Mouse (Mus musculus) spleen, postnatal 36 days (tissue): Measurements from ENCODE around the gene Syt13.
A peak's percentile ranks its signal among the peaks of the same experiment; 100 is the strongest.

Experiments used
- DNase-seq, 2 experiments: peaks; one replicate each; pipeline ENCODE4 v3.0.0; 2022; ENCODE audit warnings: low spot score in 2 of 2, mixed read lengths in 1 of 2

Syt13 gene

DNA sequence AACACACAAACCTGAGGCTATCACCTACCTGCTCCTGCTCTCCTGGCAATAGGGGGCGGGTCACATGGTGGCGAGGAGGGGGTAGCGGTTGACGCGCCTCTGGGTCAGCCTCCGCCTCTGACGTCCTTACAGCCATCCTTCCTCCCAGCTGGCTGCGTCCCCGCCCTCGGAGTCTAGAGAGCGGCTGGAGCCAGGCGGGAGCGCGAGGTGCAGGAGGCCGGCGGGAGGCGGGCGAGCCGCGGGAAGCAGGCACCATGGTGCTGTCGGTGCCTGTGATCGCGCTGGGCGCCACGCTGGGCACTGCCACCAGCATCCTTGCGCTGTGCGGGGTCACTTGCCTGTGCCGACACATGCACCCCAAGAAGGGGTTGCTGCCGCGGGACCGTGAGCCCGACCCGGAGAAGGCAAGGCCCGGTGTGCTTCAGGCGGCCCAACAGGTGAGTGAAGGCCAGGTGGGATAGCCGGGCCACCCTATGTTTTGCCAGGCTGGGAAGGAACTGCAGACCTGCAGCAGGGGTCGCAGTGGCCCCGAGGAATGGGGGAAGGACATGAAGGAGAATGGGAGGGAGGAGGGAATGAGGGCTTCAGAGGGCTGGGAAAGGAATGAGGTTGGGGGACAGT is at the start of gene Syt13:
Syt13 (plus strand) TSS at position 166 of the 621 bp plus-strand sequence.
- DNase-seq: no peak

DNA sequence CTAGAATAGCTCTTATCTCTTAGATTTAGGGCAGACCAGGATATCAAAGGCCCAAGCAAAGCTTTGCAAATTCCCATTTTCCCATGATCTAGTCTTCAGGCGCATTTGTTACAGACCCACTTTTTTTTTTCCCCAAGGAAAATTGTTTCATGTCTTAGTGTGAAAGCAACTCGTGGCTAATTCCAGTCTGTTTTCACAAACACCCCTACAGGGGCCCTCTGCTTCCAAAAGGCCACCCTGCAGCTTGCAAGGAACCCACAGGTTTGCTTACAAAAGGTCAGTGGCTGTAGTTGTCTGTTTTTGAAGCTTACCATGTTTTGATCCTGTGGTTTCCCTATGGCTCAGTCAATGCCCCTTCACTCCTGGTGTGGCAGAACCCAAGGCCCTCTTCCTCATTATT is 48.3 kb upstream of the Syt13 start:
- no peak for DNase-seq

GRCm38 (mm10) chr2:92870139-92870836 is 44.6 kb upstream of the Syt13 start:
- no peak for DNase-seq

DNA sequence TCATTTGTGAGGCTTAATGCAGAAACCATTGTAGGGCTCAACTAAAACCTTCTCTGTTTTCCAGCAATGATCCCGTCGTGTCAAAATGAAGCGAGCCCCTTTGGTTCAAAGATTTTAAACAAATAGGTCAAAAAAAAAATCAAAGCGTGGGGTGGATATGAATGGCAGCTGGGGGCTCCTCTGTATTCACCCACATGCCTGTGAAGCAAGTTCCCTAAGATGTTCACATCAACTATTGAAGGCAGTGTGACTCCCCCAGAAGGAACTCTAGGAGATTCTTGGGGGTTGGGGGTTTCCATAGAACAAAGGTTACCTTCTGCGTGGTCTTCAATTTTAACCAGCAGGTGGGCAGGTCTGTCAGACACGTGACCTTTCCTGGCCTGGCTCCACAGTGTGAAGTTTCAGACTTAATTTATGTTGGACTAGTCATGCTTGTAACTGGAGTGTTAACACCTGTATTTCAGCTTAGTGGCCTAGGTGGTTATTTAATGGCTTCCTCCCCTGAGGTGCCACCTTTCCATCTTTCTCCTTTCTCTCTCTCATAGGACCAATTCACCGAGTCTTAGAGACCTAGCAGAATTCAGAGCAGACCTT is 43.7 kb upstream of the Syt13 start:
- DNase-seq: no peak

GRCm38 (mm10) chr2:92872652-92873051 is 42.2 kb upstream of the Syt13 start:
- no peak for DNase-seq

DNA sequence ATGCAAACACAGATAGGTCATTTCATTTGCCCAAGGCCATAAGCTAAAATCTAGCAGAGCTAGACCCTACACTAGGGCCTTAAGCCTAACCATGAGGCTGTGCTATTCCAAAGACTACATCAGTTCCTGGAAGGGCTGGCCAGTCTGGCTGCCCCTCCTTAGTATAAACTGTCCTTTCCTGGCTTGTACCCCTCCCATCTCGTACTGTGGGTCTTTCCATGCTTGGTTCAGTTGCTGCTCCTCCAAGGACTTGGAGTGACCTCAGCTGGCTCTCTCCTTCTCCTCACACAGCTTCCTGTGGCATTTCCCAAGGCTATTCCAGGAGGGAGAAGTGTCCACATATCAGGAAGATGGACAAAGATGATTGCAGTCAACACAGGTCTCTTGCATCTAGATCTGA is 40.3 kb upstream of the Syt13 start:
- no peak for DNase-seq

DNA sequence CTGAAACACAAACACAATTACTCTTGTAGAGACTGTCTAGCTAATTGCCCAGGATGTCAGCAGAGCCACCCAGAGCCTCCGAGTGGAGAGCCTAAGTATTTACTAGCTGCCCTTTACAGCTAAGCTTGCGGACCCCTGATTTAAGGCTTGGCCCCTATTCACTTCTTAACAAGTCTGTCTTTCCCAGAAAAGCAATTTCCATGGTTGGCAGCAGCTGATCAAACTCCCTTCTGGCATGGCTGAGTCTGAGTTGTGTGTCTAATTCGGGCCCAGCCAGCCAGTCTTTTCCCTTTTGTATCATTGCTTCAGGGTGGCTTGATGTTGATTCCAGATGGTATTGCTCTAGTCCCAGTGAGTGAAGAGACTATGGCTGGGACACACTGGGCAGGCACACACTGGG is 37.4 kb upstream of the Syt13 start:
- DNase-seq: no peak

DNA sequence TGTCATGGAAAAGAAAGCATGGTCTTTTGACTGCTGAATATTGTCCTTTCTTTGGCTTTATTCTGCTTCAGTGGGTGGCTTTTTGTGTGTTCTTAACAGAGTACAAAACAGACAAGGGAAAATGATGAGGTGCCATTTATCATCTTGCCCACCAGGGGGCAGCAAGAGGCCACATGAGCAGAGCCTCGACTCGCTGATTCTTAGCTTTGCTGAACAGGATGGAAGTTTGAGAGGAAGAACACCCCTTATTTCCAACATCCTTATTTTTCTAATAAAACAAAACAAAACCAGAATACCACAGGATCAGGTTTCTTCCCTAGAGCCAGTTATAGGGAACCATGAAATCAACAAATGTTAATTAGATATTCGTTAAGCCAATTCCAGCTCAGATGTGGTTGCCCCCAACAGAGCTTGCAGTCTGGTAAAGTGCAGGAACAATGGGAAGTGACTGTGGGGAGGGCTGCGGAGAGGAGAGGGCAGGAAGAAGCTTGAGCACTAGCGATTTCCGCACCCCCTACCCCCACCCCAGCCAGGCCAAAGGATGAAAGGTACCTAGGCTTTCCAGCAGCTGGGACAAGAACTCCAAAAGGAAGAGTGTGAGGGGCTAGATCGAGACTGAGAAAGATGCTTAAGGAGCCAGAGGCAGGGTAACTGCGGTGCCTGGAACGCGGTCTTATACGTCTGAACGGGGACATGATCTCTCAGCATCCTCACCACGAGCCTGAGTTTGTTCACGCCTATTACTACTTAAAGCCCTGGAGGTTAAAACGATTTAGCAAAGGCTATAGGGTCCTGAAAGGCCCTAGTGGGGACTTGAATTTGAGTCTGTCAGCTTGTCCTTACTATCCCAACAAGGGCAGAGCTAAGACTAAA is 31.6 kb upstream of the Syt13 start:
- peak; percentile 5 to 29 for DNase-seq

DNA sequence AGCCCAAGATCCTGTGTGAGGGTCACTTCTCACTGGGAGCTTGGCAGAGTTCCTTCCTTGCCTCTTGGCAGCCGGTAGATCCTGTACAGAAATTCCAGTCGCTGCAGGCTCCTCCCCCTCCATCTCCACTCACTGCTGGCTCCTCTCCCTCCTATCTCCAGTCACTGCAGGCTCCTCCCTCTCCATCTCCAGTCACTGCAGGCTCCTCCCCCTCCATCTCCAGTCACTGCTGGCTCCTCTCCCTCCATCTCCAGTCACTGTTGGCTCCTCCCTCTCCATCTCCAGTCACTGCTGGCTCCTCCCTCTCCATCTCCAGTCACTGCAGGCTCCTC is 31.0 kb upstream of the Syt13 start:
- no peak for DNase-seq

DNA sequence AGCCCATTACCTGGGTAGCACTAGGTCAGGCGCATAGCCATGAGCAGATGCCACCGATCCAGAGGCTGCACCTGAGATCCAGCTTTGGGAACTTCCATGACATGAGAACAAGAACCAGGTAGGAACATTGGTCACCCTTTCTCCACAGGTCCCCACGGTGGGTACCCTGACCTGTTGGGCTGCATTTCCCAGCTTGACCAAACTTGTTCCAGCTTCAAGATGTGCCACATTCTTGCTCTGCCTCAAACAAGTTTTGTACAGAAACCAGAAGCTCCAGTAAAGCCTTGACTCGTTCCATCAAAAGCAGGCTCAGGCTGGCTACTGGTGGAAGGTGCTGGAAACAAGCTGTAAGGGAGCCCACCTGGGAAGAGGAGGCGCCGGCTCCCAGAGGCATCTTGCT is 29.9 kb upstream of the Syt13 start:
- DNase-seq: no peak

GRCm38 (mm10) chr2:92886862-92887261 is 28.0 kb upstream of the Syt13 start:
- DNase-seq: no peak

- DNase-seq: no peak
Measured at GRCm38 (mm10) chr2:92892524-92892923, 22.4 kb upstream of the Syt13 start.

DNA sequence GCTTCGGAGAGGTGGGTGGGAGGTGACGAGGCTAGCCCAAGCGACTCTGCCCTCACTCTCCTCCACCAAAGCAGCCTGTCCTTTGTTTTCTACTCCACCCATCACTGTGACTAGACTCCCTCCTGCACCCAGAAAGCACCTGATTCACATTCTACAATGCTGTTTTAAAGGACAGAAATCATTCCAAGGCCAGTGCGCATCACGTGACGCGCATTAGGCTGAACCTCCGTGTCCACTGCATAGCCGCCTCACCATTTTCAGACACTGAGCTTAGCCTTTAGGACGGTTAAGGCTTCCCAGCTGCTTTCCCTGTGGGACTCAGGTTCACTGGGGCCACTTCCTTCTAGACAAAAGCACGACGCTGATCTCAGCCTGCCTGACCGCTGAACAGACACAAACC is 11.2 kb upstream of the Syt13 start:
- DNase-seq: no peak

- peak in 1 of 2 experiments; percentile 23 for DNase-seq
Measured at GRCm38 (mm10) chr2:92904307-92904859, 10.5 kb upstream of the Syt13 start.

DNA sequence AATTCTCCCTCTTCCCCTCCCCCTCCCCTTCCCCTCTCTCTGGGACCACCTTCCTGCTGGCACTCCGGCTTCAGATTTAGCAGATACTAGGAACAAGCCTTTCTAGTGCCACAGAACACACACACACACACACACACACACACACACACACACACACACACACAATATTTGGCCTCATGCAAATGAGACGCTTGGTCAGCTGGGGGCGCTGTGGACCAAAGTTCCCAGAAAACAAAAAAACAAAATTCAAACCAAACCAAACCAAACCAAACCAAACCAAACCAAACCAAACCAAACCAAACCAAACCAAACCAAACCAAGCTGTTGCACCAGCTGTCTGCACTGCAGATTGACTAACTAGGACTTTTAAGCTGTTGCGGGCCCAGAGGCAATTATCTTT is 4.5 kb upstream of the Syt13 start:
- no peak for DNase-seq

- DNase-seq: no peak
Measured at GRCm38 (mm10) chr2:92912312-92912711, 2.6 kb upstream of the Syt13 start.

- DNase-seq: peak in 1 of 2 experiments; percentile 5
Measured at GRCm38 (mm10) chr2:92913295-92913694, 1.6 kb upstream of the Syt13 start.

DNA sequence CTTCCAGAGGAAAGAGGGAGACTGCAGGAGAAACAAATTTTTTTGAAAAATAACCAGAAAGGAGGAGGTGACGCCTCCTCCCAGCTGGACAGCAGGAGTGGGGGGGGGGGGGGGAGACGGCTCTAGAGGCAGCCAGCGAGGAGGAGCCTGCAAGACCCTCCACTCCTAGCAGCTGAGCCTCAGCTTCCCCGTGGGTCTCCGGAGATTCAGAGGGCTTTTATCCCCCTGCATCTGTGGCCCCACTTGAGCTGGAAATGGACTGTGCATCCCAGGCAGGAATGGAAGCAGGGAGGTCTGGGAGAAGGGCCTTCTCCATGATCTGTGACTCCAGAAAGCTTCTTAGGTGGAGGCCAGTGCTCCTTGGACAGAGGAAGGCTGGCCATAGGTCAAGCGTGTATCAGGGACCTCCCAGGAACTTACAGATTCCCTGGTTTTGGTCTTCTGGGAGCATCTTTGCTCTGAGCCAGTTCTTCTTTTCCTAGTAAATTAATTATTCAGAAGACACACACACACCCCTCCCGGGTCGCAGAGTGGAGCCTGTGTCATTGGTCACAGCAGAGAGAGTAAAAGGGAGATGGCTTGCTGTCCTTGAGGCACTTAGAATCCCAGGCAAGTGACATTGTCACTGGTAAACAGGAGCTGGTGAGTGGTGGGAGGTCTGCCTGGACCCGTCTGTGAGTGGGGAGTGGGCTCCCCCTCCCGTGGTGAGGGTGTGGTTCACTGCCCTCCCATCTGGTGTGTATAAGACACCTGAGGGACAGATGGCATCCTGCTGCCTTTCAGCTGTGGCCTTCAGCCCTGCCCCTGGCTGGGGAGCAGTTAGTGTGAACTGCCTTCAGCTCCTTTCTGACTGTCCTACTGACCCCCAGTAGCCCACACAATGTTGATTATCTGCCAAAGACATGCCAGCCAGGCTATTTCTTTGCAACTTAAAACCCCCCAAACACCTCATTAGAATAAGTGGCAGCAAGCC is 1.0 kb downstream of the Syt13 start:
- DNase-seq: no peak

DNA sequence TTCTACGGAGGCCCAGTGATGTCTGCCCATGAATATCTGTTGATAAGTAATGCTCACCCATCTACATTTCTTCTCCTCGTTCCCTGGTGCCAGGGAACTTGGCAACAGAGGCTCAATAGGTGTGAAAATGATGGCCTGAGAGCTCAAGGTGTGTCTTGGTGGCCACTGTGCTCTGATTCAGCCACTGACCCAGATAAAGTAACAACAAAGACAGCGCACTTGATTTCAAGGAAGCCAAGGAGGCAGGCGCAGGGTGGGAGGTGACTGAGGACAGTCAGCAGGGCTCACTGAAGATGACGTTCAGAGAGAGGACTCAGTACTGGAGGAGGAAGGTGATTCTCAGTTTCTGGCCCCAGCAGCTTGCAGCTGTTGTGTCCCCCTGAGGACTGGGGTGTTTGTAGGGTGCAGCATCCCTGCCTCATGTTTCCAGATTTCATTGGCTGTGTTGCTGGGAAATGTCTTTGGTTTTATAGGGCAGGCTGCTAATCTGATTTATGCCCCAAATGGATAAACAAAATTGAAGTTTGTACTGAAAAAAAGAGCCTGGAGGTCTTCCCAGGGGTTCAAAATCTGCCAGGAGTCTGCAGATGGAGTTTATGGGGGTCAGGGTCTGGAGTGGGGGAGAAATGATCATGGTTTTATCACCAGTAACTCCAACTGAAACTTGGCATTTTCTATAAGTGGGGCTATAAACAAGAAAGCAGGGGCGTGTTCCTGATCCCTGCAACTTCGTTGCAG is 2.7 kb downstream of the Syt13 start:
- DNase-seq: no peak

DNA sequence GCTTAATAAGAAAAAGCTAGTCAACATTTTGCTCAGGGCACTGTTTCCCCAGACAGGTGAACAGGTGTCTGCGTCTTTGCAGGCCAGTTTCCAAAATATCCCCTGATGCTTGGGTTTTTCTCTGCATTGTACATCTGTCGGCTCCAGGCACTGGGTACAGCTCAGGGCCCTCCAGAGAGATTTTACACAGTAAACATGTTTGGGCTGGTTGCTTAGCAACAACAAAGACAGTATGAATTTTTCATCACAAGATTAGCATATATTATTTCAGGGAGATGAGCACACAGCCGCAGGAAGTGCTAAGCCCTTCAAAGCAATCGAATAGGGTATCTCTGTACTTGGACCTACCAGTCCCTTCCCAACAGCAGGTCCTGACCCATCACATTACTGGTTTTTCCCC is 5.8 kb downstream of the Syt13 start:
- no peak for DNase-seq
